Mouse (Mus musculus): ENCODE measurements at regions not wholly inside any gene's neighbourhood (a gene's known extent, or its start where the extent isn't known, plus 50 kb on each side); places are given as distances from the start of the nearest gene placed in this dataset.

GRCm38 (mm10) chr3:63036691-63037090 lies 204.6 kb upstream of the Mme start:
- Histone ChIP-seq H3K4me1 (ENCODE audit: control insufficient read depth, insufficient read depth, low read length) (no peaks in the 10 kb centered on the region), H3K4me2 (ENCODE audit: low read depth, low read length) (no peak overlapping the region), H3K27me3 (replicated peaks; ENCODE audit: control insufficient read depth, insufficient read depth, low read length) (no peaks in the 10 kb centered on the region), H3K9ac (ENCODE audit: low read depth, low read length) (no peak overlapping the region), H3K36me3 (ENCODE audit: control insufficient read depth, insufficient read depth, low read length) (no peaks in the 10 kb centered on the region), H3K9me3 (ENCODE audit: control insufficient read depth, low read length) (no peaks in the 10 kb centered on the region), H3K27ac (replicated peaks; ENCODE audit: low read depth, low read length) (no peak overlapping the region), H3K4me3 (ENCODE audit: low read depth, low read length) (no peak overlapping the region)
- 70% methylated on average over 4 of the region's 4 CpGs for WGBS
- ATAC-seq (ENCODE audit: low read depth) (no peak), DNase-seq (ENCODE audit: low spot score) (no peak)

GRCm38 (mm10) chr3:63070786-63071185 lies 170.6 kb upstream of the Mme start:
- H3K4me2 ChIP-seq (ENCODE audit: low read depth, low read length), result no peak overlapping the region
- no peak overlapping the region for H3K4me3 ChIP-seq (ENCODE audit: low read depth, low read length)
- ATAC-seq (ENCODE audit: low read depth) (no peak), DNase-seq (ENCODE audit: low spot score) (peak; percentile 6)
- WGBS, result 70% methylated on average over 4 of the region's 4 CpGs
- no peaks in the 10 kb centered on the region for H3K4me1 ChIP-seq (ENCODE audit: control insufficient read depth, insufficient read depth, low read length)
- H3K36me3 ChIP-seq (ENCODE audit: control insufficient read depth, insufficient read depth, low read length), result no peaks in the 10 kb centered on the region
- no peaks in the 10 kb centered on the region for H3K27me3 ChIP-seq (replicated peaks; ENCODE audit: control insufficient read depth, insufficient read depth, low read length)
- no peaks in the 10 kb centered on the region for H3K9me3 ChIP-seq (ENCODE audit: control insufficient read depth, low read length)
- H3K27ac ChIP-seq (replicated peaks; ENCODE audit: low read depth, low read length), result no peak overlapping the region
- no peak overlapping the region for H3K9ac ChIP-seq (ENCODE audit: low read depth, low read length)

- Histone ChIP-seq H3K4me1 (ENCODE audit: control insufficient read depth, insufficient read depth, low read length) (no peaks in the 10 kb centered on the region), H3K27ac (replicated peaks; ENCODE audit: low read depth, low read length) (no peak overlapping the region), H3K9me3 (ENCODE audit: control insufficient read depth, low read length) (no peaks in the 10 kb centered on the region), H3K27me3 (replicated peaks; ENCODE audit: control insufficient read depth, insufficient read depth, low read length) (no peaks in the 10 kb centered on the region), H3K4me3 (ENCODE audit: low read depth, low read length) (no peak overlapping the region), H3K9ac (ENCODE audit: low read depth, low read length) (no peak overlapping the region), H3K4me2 (ENCODE audit: low read depth, low read length) (no peak overlapping the region), H3K36me3 (ENCODE audit: control insufficient read depth, insufficient read depth, low read length) (no peaks in the 10 kb centered on the region)
- ATAC-seq (ENCODE audit: low read depth), result no peak
- no peak for DNase-seq (ENCODE audit: low spot score)
Observed at GRCm38 (mm10) chr3:63073051-63073450, 168.3 kb upstream of the Mme start.

- no peaks in the 10 kb centered on the region for H3K36me3 ChIP-seq (ENCODE audit: control insufficient read depth, insufficient read depth, low read length)
- DNase-seq (ENCODE audit: low spot score) (no peak), ATAC-seq (ENCODE audit: low read depth) (no peak)
- no peaks in the 10 kb centered on the region for H3K27me3 ChIP-seq (replicated peaks; ENCODE audit: control insufficient read depth, insufficient read depth, low read length)
- no peak overlapping the region for H3K4me2 ChIP-seq (ENCODE audit: low read depth, low read length)
- no peaks in the 10 kb centered on the region for H3K4me1 ChIP-seq (ENCODE audit: control insufficient read depth, insufficient read depth, low read length)
- no peak overlapping the region for H3K27ac ChIP-seq (replicated peaks; ENCODE audit: low read depth, low read length)
- WGBS, result 71% methylated on average over 2 of the region's 2 CpGs
- H3K9ac ChIP-seq (ENCODE audit: low read depth, low read length), result no peak overlapping the region
- no peaks in the 10 kb centered on the region for H3K9me3 ChIP-seq (ENCODE audit: control insufficient read depth, low read length)
- H3K4me3 ChIP-seq (ENCODE audit: low read depth, low read length), result no peak overlapping the region
Observed at GRCm38 (mm10) chr3:63078181-63078580, 163.2 kb upstream of the Mme start.

GRCm38 (mm10) chr3:63082161-63082560 lies 159.2 kb upstream of the Mme start:
- H3K27me3 ChIP-seq (replicated peaks; ENCODE audit: control insufficient read depth, insufficient read depth, low read length), result no peaks in the 10 kb centered on the region
- H3K9me3 ChIP-seq (ENCODE audit: control insufficient read depth, low read length), result no peaks in the 10 kb centered on the region
- ATAC-seq (ENCODE audit: low read depth) (no peak), DNase-seq (ENCODE audit: low spot score) (no peak)
- H3K9ac ChIP-seq (ENCODE audit: low read depth, low read length), result no peak overlapping the region
- H3K36me3 ChIP-seq (ENCODE audit: control insufficient read depth, insufficient read depth, low read length), result no peaks in the 10 kb centered on the region
- H3K4me1 ChIP-seq (ENCODE audit: control insufficient read depth, insufficient read depth, low read length), result peaks cover 7% of the 10 kb centered on the region
- WGBS, result 91% methylated on average over 6 of the region's 6 CpGs
- H3K4me3 ChIP-seq (ENCODE audit: low read depth, low read length), result no peak overlapping the region
- H3K27ac ChIP-seq (replicated peaks; ENCODE audit: low read depth, low read length), result no peak overlapping the region
- H3K4me2 ChIP-seq (ENCODE audit: low read depth, low read length), result no peak overlapping the region

GRCm38 (mm10) chr3:63085426-63085825 lies 155.9 kb upstream of the Mme start:
- H3K9ac ChIP-seq (ENCODE audit: low read depth, low read length), result no peak overlapping the region
- H3K4me2 ChIP-seq (ENCODE audit: low read depth, low read length), result no peak overlapping the region
- H3K27me3 ChIP-seq (replicated peaks; ENCODE audit: control insufficient read depth, insufficient read depth, low read length), result no peaks in the 10 kb centered on the region
- 39% methylated on average over 2 of the region's 2 CpGs for WGBS
- ATAC-seq (ENCODE audit: low read depth), result peak; percentile 63; the same call in 1 of the 2 replicates
- H3K36me3 ChIP-seq (ENCODE audit: control insufficient read depth, insufficient read depth, low read length), result no peaks in the 10 kb centered on the region
- no peak overlapping the region for H3K4me3 ChIP-seq (ENCODE audit: low read depth, low read length)
- no peaks in the 10 kb centered on the region for H3K9me3 ChIP-seq (ENCODE audit: control insufficient read depth, low read length)
- peaks cover 7% of the 10 kb centered on the region for H3K4me1 ChIP-seq (ENCODE audit: control insufficient read depth, insufficient read depth, low read length)
- peak; percentile 77 for DNase-seq (ENCODE audit: low spot score)
- H3K27ac ChIP-seq (replicated peaks; ENCODE audit: low read depth, low read length), result no peak overlapping the region

- H3K36me3 ChIP-seq (ENCODE audit: control insufficient read depth, insufficient read depth, low read length), result no peaks in the 10 kb centered on the region
- ATAC-seq (ENCODE audit: low read depth), result no peak
- H3K4me3 ChIP-seq (ENCODE audit: low read depth, low read length), result no peak overlapping the region
- no peak overlapping the region for H3K27ac ChIP-seq (replicated peaks; ENCODE audit: low read depth, low read length)
- 0 out of 2 replicates have a peak, but pooled peaks cover 3% of the 10 kb centered on the region for H3K9me3 ChIP-seq (ENCODE audit: control insufficient read depth, low read length)
- no peak overlapping the region for H3K9ac ChIP-seq (ENCODE audit: low read depth, low read length)
- no peak overlapping the region for H3K4me2 ChIP-seq (ENCODE audit: low read depth, low read length)
- WGBS, result 52% methylated on average over 1 of the region's 1 CpGs
- H3K4me1 ChIP-seq (ENCODE audit: control insufficient read depth, insufficient read depth, low read length), result no peaks in the 10 kb centered on the region
- peak; percentile 49 for DNase-seq (ENCODE audit: low spot score)
- H3K27me3 ChIP-seq (replicated peaks; ENCODE audit: control insufficient read depth, insufficient read depth, low read length), result no peaks in the 10 kb centered on the region
Observed at GRCm38 (mm10) chr3:63092901-63093300, 148.4 kb upstream of the Mme start.

GRCm38 (mm10) chr3:63115216-63115615 lies 126.1 kb upstream of the Mme start:
- Histone ChIP-seq H3K36me3 (ENCODE audit: control insufficient read depth, insufficient read depth, low read length) (no peaks in the 10 kb centered on the region), H3K9ac (ENCODE audit: low read depth, low read length) (no peak overlapping the region), H3K4me3 (ENCODE audit: low read depth, low read length) (no peak overlapping the region), H3K27ac (replicated peaks; ENCODE audit: low read depth, low read length) (no peak overlapping the region), H3K27me3 (replicated peaks; ENCODE audit: control insufficient read depth, insufficient read depth, low read length) (no peaks in the 10 kb centered on the region), H3K4me2 (ENCODE audit: low read depth, low read length) (no peak overlapping the region), H3K9me3 (ENCODE audit: control insufficient read depth, low read length) (no peaks in the 10 kb centered on the region), H3K4me1 (ENCODE audit: control insufficient read depth, insufficient read depth, low read length) (no peaks in the 10 kb centered on the region)
- ATAC-seq (ENCODE audit: low read depth) (no peak), DNase-seq (ENCODE audit: low spot score) (peak; percentile 65)
- 19% methylated on average over 2 of the region's 2 CpGs for WGBS

- DNase-seq (ENCODE audit: low spot score) (no peak), ATAC-seq (ENCODE audit: low read depth) (no peak)
- H3K27me3 ChIP-seq (replicated peaks; ENCODE audit: control insufficient read depth, insufficient read depth, low read length), result no peaks in the 10 kb centered on the region
- H3K9me3 ChIP-seq (ENCODE audit: control insufficient read depth, low read length), result no peaks in the 10 kb centered on the region
- H3K4me1 ChIP-seq (ENCODE audit: control insufficient read depth, insufficient read depth, low read length), result peaks cover 4% of the 10 kb centered on the region
- no peak overlapping the region for H3K27ac ChIP-seq (replicated peaks; ENCODE audit: low read depth, low read length)
- H3K4me2 ChIP-seq (ENCODE audit: low read depth, low read length), result no peak overlapping the region
- no peak overlapping the region for H3K4me3 ChIP-seq (ENCODE audit: low read depth, low read length)
- 75% methylated on average over 3 of the region's 3 CpGs for WGBS
- no peak overlapping the region for H3K9ac ChIP-seq (ENCODE audit: low read depth, low read length)
- no peaks in the 10 kb centered on the region for H3K36me3 ChIP-seq (ENCODE audit: control insufficient read depth, insufficient read depth, low read length)
Observed at GRCm38 (mm10) chr3:63131883-63132282, 109.5 kb upstream of the Mme start.
